Mouse (Mus musculus) cerebellum, postnatal 25 days (tissue): Measurements from ENCODE around the gene Srp54b.
"Not testable (repeated sequence)": the region's sequence is repeated elsewhere in the genome, so short reads cannot be mapped to it uniquely, and the experiment has no call there.

Experiments used
- DNase-seq, 2 experiments: peaks; one replicate each; pipeline ENCODE4 v3.0.0; 2021; ENCODE audit warnings: mixed read lengths in 2 of 2

The Srp54b gene

DNA sequence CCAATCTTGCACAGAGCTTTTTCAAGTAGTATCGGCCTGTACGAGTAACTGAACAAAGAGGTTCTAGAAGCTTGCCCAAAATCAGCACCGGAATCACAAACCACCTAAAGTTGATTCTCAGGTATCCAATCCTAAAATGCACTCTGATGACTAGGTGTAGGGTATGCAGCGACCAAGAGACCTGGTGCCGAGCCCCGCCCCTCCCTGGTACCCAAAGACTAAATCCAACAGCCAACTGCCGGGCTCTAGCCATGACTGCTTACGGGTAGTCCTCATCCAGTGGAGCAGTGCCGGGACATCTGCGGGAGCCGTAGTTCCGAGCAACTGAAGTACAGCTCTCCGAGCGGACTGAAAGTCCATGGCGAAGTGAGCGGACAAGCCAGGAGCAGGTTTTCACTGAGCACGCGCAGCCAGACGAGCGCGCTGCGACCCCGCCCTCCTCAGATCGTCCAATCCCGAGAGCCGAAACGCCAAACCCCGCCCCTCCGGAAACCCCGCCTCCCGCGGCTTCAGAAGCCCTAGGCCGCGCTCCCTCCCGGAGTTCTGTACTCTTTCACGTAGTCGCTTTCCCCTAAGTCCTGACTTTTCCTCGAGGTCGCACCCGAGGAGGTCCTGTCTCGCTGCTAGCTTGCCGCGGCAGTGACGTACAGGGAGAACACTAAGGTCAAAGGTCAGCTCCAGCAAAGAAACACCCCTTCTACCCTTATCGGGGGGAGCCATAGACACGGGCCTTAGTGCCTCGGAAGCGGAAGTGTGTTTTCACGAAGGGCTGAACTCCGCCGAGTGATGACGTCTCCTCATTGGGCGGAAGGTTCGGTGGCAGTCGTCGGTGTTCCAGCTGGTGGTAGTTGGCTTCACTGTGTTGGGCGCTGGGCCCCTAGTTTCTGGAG is at the start of gene Srp54b:
Gene Srp54b, plus strand, starts transcription at position 546 of the 890 bp plus-strand sequence.
- DNase-seq: not testable (repeated sequence)

DNA sequence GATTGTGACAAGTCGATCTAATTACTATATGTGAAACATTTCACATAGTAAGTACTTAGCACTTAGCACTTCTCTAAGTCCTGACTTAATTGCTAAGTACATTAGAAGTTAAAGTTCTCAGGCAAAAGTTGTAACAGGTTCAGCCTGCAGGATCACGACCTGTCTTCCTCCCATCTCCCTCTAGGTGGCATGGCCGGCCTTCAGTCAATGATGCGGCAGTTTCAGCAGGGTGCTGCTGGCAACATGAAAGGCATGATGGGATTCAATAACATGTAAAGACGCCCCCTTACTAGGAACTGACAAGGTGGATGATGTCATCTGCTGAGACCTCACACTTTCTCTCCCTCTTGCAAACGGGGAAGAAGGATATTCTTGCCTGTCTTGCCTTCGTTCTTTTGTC is 42.3 kb upstream of the Srp54b start:
- not testable (repeated sequence) for DNase-seq

DNA sequence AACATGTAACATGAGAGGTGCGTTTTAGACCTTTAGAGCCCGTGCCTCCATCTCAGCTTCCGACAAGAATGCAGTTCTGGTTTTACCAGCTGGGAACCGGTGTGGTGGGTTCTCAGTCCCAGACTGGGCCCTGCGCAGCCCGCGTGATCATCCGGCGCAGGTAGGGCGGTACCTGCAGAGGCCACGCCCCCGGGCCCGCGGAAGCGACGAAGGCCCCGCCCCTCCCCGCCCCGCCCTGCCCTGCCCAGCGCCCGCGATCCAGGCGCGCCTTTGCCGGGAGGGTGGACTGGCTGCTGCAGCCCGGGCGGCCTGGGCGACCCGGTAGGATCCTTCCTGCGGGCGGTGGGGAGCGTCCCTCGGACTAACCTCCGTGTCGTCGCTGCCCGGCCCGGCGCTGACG is 30.7 kb upstream of the Srp54b start, which contains the start of gene Fam177a:
Gene Fam177a, plus strand, starts transcription at position 228 of the 400 bp plus-strand sequence.
- DNase-seq: not testable (repeated sequence)

DNA sequence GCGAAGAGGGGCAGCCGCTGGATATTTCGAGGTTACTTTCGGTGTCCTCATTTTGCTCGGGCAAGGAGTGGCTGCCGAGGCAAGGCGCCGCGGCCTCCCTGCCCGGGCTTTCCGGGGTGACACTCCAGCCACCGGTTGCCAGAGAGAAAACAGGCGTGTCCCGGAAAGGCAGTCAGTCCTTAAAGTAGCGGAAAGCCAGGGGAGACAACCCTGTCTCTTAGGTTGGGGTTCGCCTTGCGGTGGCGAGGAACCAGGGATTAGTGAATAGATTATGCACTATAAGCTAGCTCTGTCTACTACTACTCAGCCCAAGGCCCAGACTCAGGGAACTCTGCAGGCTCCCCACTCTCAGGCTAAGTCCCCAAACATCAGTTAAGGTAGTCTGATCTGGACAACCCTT is 30.2 kb upstream of the Srp54b start:
- not testable (repeated sequence) for DNase-seq

DNA sequence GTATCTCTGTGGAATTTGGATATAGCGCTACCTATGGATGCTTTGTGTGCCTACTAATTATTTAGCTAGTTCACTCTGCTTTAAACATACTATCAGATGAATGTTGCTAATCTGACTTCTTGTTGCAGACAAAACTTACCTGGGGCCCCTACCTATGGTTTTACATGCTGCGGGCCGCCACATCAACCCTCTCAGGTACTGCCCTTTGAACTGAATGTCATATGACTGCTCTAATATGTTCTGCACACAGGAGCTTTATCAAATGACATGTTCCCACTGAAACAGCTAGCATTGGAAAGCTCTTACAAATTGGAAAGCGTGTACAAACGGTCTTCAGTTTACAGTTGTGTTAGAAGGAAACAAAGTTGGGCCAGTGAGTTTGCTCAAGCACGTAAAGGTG is 19.4 kb upstream of the Srp54b start:
- not testable (repeated sequence) for DNase-seq

DNA sequence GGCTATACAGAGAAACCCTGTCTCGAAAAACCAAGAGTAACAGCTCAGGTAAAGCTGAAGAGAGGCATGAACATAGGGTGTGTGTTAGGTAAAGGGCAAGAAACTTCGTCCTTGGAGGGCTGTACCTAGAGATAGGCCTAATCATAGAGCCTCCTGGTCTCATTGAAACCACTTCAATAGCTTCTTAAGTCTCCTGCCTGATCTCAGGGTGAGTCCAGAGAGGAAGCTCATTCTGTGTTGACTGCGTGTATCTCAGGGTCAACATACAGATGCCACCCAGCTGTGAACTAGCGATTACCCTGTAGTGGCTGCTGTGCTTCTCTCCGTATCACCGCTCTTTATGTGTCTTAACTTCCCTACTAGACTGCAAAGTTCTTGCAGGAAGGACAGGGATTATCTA is 17.0 kb upstream of the Srp54b start:
- not testable (repeated sequence) for DNase-seq

DNA sequence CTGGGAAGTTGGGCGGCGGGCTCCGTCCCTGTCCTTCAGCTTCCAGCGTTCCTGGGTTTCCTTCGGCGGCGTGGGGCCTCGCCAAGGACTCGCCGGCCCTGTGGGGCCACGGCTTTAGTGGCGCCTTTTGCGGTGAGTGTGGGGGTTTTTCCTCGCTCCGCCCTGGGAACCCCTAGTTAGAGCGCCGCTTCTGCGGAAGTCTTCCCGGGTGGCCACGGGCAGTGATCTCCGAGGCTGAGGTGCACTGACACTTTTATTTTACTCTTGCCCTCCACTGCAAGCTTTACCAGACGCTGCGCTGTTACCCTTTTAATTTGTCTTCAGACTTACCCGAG is 512 bp downstream of the Srp54b start:
- not testable (repeated sequence) for DNase-seq

DNA sequence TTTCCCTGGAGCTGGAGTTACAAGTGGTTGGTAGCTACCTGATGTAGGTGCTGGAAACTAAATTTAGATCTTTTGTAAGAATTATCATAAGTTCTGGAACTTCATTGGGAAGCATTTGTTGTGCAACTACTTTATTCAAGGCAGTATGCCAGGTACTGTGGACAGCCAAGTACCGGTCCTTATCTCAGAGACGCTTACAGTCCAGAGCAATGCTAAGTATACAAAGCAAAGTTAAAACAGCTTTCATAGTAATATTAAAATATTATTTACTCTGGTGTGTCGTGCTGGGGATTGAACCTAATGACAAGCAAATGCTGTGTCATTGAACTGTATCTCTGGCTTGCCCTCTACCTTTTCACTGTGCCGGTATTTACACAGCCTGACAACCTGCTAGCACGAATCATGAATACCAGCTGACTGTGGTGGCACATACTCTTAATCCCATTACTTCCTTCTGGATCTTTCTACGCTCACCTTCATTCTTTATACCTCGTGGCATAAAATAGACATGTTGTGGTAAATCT is 12.2 kb downstream of the Srp54b start:
- DNase-seq: not testable (repeated sequence)

DNA sequence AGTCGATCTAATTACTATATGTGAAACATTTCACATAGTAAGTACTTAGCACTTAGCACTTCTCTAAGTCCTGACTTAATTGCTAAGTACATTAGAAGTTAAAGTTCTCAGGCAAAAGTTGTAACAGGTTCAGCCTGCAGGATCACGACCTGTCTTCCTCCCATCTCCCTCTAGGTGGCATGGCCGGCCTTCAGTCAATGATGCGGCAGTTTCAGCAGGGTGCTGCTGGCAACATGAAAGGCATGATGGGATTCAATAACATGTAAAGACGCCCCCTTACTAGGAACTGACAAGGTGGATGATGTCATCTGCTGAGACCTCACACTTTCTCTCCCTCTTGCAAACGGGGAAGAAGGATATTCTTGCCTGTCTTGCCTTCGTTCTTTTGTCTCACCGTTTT is 32.8 kb downstream of the Srp54b start:
- DNase-seq: not testable (repeated sequence)

DNA sequence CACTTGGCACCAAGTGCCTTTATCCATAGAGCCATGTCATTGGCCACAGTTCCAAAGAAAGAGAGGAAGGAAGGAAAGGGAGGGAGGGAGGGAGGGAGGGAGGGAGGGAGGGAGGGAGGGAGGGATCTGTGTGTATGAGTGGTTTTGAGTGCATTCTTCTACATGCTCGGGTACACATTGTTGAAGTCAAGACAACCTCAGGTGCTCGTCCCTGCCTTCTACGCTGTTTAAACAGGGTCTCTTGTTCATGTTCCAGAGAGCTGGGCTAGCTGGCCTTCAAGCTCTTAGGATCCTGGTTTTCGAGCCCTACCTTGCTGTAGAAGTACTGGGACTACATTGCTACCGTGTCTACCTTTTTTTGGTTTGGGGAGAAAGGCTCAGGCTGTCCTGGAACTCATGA is 34.2 kb downstream of the Srp54b start:
- not testable (repeated sequence) for DNase-seq

DNA sequence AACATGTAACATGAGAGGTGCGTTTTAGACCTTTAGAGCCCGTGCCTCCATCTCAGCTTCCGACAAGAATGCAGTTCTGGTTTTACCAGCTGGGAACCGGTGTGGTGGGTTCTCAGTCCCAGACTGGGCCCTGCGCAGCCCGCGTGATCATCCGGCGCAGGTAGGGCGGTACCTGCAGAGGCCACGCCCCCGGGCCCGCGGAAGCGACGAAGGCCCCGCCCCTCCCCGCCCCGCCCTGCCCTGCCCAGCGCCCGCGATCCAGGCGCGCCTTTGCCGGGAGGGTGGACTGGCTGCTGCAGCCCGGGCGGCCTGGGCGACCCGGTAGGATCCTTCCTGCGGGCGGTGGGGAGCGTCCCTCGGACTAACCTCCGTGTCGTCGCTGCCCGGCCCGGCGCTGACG is 44.4 kb downstream of the Srp54b start, which contains the start of gene 1700047I17Rik2:
Gene 1700047I17Rik2, plus strand, starts transcription at position 287 of the 400 bp plus-strand sequence.
- not testable (repeated sequence) for DNase-seq

DNA sequence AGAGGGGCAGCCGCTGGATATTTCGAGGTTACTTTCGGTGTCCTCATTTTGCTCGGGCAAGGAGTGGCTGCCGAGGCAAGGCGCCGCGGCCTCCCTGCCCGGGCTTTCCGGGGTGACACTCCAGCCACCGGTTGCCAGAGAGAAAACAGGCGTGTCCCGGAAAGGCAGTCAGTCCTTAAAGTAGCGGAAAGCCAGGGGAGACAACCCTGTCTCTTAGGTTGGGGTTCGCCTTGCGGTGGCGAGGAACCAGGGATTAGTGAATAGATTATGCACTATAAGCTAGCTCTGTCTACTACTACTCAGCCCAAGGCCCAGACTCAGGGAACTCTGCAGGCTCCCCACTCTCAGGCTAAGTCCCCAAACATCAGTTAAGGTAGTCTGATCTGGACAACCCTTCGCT is 44.9 kb downstream of the Srp54b start:
- DNase-seq: not testable (repeated sequence)

DNA sequence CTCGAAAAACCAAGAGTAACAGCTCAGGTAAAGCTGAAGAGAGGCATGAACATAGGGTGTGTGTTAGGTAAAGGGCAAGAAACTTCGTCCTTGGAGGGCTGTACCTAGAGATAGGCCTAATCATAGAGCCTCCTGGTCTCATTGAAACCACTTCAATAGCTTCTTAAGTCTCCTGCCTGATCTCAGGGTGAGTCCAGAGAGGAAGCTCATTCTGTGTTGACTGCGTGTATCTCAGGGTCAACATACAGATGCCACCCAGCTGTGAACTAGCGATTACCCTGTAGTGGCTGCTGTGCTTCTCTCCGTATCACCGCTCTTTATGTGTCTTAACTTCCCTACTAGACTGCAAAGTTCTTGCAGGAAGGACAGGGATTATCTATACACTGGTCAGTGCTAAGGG is 58.0 kb downstream of the Srp54b start:
- not testable (repeated sequence) for DNase-seq

DNA sequence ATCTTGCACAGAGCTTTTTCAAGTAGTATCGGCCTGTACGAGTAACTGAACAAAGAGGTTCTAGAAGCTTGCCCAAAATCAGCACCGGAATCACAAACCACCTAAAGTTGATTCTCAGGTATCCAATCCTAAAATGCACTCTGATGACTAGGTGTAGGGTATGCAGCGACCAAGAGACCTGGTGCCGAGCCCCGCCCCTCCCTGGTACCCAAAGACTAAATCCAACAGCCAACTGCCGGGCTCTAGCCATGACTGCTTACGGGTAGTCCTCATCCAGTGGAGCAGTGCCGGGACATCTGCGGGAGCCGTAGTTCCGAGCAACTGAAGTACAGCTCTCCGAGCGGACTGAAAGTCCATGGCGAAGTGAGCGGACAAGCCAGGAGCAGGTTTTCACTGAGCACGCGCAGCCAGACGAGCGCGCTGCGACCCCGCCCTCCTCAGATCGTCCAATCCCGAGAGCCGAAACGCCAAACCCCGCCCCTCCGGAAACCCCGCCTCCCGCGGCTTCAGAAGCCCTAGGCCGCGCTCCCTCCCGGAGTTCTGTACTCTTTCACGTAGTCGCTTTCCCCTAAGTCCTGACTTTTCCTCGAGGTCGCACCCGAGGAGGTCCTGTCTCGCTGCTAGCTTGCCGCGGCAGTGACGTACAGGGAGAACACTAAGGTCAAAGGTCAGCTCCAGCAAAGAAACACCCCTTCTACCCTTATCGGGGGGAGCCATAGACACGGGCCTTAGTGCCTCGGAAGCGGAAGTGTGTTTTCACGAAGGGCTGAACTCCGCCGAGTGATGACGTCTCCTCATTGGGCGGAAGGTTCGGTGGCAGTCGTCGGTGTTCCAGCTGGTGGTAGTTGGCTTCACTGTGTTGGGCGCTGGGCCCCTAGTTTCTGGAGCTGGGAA is 75.0 kb downstream of the Srp54b start, which contains the start of gene Srp54c:
Gene Srp54c, plus strand, starts transcription at position 543 of the 894 bp plus-strand sequence.
- DNase-seq: not testable (repeated sequence)

DNA sequence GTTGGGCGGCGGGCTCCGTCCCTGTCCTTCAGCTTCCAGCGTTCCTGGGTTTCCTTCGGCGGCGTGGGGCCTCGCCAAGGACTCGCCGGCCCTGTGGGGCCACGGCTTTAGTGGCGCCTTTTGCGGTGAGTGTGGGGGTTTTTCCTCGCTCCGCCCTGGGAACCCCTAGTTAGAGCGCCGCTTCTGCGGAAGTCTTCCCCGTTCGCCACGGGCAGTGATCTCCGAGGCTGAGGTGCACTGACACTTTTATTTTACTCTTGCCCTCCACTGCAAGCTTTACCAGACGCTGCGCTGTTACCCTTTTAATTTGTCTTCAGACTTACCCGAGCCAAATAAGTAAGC is 75.6 kb downstream of the Srp54b start:
- peak in 1 of 2 experiments; percentile 12 for DNase-seq
